Mouse (Mus musculus) MEL (cell line): ENCODE results near the gene Zfp607b. TPM values are rescaled to one million over a fixed set of nuclear protein-coding genes. Genes with fewer than 3 reads are reported as not detected.

Source experiments
- DNase-seq: peaks from one replicate; pipeline ENCODE4 v3.0.0; 2011; ENCODE audit warnings: low read depth, low spot score
- H3K27ac ChIP-seq: 2 replicates; pipeline ENCODE4 v1.5.1; 2012; ENCODE audit warnings: low read depth, mild to moderate bottlenecking, control low read depth, low read length, moderate library complexity; ENCODE audit not compliant: control insufficient read depth
- H3K27me3 ChIP-seq, 2 experiments: fragments of 150-350 bp in 1 of 2; sonication (generic) in 1 of 2; 2 replicates each; pipeline ENCODE4 v1.6.1; 2012; ENCODE audit warnings: low read length in 2 of 2, mild to moderate bottlenecking in 2 of 2, improper control_type of control experiment in 1 of 2, moderate library complexity in 1 of 2; ENCODE audit not compliant: insufficient read depth in 2 of 2, control insufficient read depth in 1 of 2
- H3K36me3 ChIP-seq, 2 experiments: 2 replicates each; pipeline ENCODE4 v1.6.1; 2012 to 2014; ENCODE audit warnings: low read length in 2 of 2, improper control_type of control experiment in 1 of 2, inconsistent platforms in 1 of 2, mild to moderate bottlenecking in 1 of 2; ENCODE audit not compliant: insufficient read depth in 2 of 2, control insufficient read depth in 1 of 2
- H3K4me1 ChIP-seq, 2 experiments: fragments of 150-350 bp in 1 of 2; sonication (generic) in 1 of 2; 2 replicates each; pipeline ENCODE4 v1.6.1; 2012; ENCODE audit warnings: low read length in 2 of 2, improper control_type of control experiment in 1 of 2, mild to moderate bottlenecking in 1 of 2; ENCODE audit not compliant: insufficient read depth in 2 of 2, control insufficient read depth in 1 of 2
- H3K4me3 ChIP-seq, 2 experiments: fragments of 150-350 bp in 1 of 2; sonication (generic) in 1 of 2; 2 replicates each; pipeline ENCODE4 v1.5.1; 2012; ENCODE audit warnings: low read depth in 2 of 2, low read length in 2 of 2, mild to moderate bottlenecking in 2 of 2, moderate library complexity in 2 of 2, control low read depth in 1 of 2, improper control_type of control experiment in 1 of 2; ENCODE audit not compliant: control insufficient read depth in 1 of 2, insufficient read depth in 1 of 2
- H3K79me2 ChIP-seq: 2 replicates; pipeline ENCODE4 v1.6.1; 2012; ENCODE audit warnings: mild to moderate bottlenecking, low read length, moderate library complexity; ENCODE audit not compliant: control insufficient read depth, poor library complexity, insufficient read depth
- H3K9ac ChIP-seq: 2 replicates; pipeline ENCODE4 v1.6.1; 2012; ENCODE audit warnings: low read depth, mild to moderate bottlenecking, control low read depth, low read length, moderate library complexity; ENCODE audit not compliant: control insufficient read depth, poor library complexity, severe bottlenecking
- H3K9me3 ChIP-seq: fragments of 150-350 bp; sonication (generic); replicated peaks from 2 replicates; pipeline ENCODE4 v1.6.1; 2012; ENCODE audit warnings: mild to moderate bottlenecking, low read length, improper control_type of control experiment, moderate library complexity; ENCODE audit not compliant: insufficient read depth
- BHLHE40 ChIP-seq: IDR thresholded peaks from 2 replicates; pipeline ENCODE4 v1.6.1; 2012; ENCODE audit warnings: low read depth, mild to moderate bottlenecking, inconsistent platforms, low read length, improper control_type of control experiment, borderline replicate concordance
- CHD1 ChIP-seq: IDR thresholded peaks from 2 replicates; pipeline ENCODE4 v1.6.1; 2012; ENCODE audit warnings: low read depth, mild to moderate bottlenecking, inconsistent platforms, low read length, improper control_type of control experiment
- CHD2 ChIP-seq: IDR thresholded peaks from 2 replicates; pipeline ENCODE4 v1.6.1; 2011; ENCODE audit warnings: low read length, improper control_type of control experiment
- CTCF ChIP-seq, 3 experiments: IDR thresholded peaks in 2 of 3; conservative IDR thresholded peaks in 1 of 3; 2 replicates each; pipeline ENCODE4 v1.5.1; 2011 to 2012; ENCODE audit warnings: low read length in 3 of 3, low read depth in 2 of 3, mild to moderate bottlenecking in 2 of 3, improper control_type of control experiment in 1 of 3, inconsistent platforms in 1 of 3, mixed read lengths in 1 of 3, moderate library complexity in 1 of 3; ENCODE audit not compliant: control insufficient read depth in 1 of 3, insufficient read depth in 1 of 3, poor library complexity in 1 of 3, severe bottlenecking in 1 of 3
- ELF1 ChIP-seq: IDR thresholded peaks from 2 replicates; pipeline ENCODE4 v1.6.1; 2014; ENCODE audit warnings: low read depth, mild to moderate bottlenecking, inconsistent platforms, low read length, improper control_type of control experiment, moderate library complexity
- GABPA ChIP-seq: IDR thresholded peaks from 2 replicates; pipeline ENCODE4 v1.6.1; 2012; ENCODE audit warnings: low read depth, mild to moderate bottlenecking, inconsistent platforms, low read length, improper control_type of control experiment, moderate library complexity
- HCFC1 ChIP-seq: IDR thresholded peaks from 2 replicates; pipeline ENCODE4 v1.6.1; 2012; ENCODE audit warnings: low read depth, mild to moderate bottlenecking, inconsistent platforms, low read length, improper control_type of control experiment, moderate library complexity
- KAT2A ChIP-seq: conservative IDR thresholded peaks from 2 replicates; pipeline ENCODE4 v1.6.1; 2012; ENCODE audit warnings: low read depth, low read length, improper control_type of control experiment, inconsistent platforms
- MAX ChIP-seq: IDR thresholded peaks from 2 replicates; pipeline ENCODE4 v1.6.1; 2011; ENCODE audit warnings: low read length, improper control_type of control experiment
- MYB ChIP-seq: IDR thresholded peaks from 2 replicates; pipeline ENCODE4 v1.6.1; 2011; ENCODE audit warnings: mild to moderate bottlenecking, low read depth, low read length, improper control_type of control experiment
- MYC ChIP-seq: IDR thresholded peaks from 2 replicates; pipeline ENCODE4 v1.6.1; 2011; ENCODE audit warnings: low read depth, mild to moderate bottlenecking, low read length, improper control_type of control experiment, moderate library complexity
- POLR2A ChIP-seq, 2 experiments: IDR thresholded peaks; 2 replicates each; pipeline ENCODE4 v1.6.1; 2011 to 2012; ENCODE audit warnings: low read length in 2 of 2, mild to moderate bottlenecking in 2 of 2, control low read depth in 1 of 2, improper control_type of control experiment in 1 of 2, low read depth in 1 of 2, moderate library complexity in 1 of 2; ENCODE audit not compliant: control insufficient read depth in 1 of 2, insufficient read depth in 1 of 2, poor library complexity in 1 of 2
- POLR2AphosphoS2 ChIP-seq: IDR thresholded peaks from 2 replicates; pipeline ENCODE4 v1.6.1; 2011; ENCODE audit warnings: low read length, improper control_type of control experiment
- RAD21 ChIP-seq: IDR thresholded peaks from 2 replicates; pipeline ENCODE4 v1.6.1; 2011; ENCODE audit warnings: mild to moderate bottlenecking, low read depth, low read length, improper control_type of control experiment
- SIN3A ChIP-seq: IDR thresholded peaks from 2 replicates; pipeline ENCODE4 v1.6.1; 2012; ENCODE audit warnings: low read length, improper control_type of control experiment, inconsistent platforms
- SMC3 ChIP-seq: IDR thresholded peaks from 2 replicates; pipeline ENCODE4 v1.6.1; 2011; ENCODE audit warnings: low read depth, low read length, improper control_type of control experiment
- USF2 ChIP-seq, 2 experiments: IDR thresholded peaks; 2 replicates each; pipeline ENCODE4 v1.6.1; 2011 to 2012; ENCODE audit warnings: improper control_type of control experiment in 2 of 2, low read length in 2 of 2, borderline replicate concordance in 1 of 2, inconsistent platforms in 1 of 2, low read depth in 1 of 2, mild to moderate bottlenecking in 1 of 2; ENCODE audit not compliant: insufficient read depth in 1 of 2
- ZKSCAN1 ChIP-seq: IDR thresholded peaks from 2 replicates; pipeline ENCODE4 v1.6.1; 2012; ENCODE audit warnings: low read depth, mild to moderate bottlenecking, inconsistent platforms, low read length, improper control_type of control experiment, moderate library complexity
- polyA plus RNA-seq, 2 experiments: library from polyadenylated mRNA; stranded (reverse) in 1 of 2; unstranded in 1 of 2; fragments of >175 nt in 1 of 2; fragments of >200 nt in 1 of 2; gene quantifications; 2 replicates each; pipeline versions ENCODE4 v1.2.1 to v1.2.4; 2012; ENCODE audit warnings: low replicate concordance in 2 of 2, low read depth in 1 of 2; ENCODE audit not compliant: insufficient read length in 2 of 2, insufficient read depth in 1 of 2, missing spikeins in 1 of 2
- total RNA-seq: library from RNA; depleted of rRNA; stranded (reverse); fragments of 300-350 nt; gene quantifications from 2 replicates; pipeline ENCODE4 v1.2.3, GENCODE M21; 2012; rRNA removed

Zfp607b gene
- total and polyA plus RNA-seq, 3 experiments = 1.6 to 2.3 TPM; not detected in 1

GRCm38 (mm10) chr7:27732508-27732907 is 43.4 kb downstream of the Zfp607b start:
- DNase-seq = no peak
- no peak for TF ChIP-seq POLR2AphosphoS2
- TF ChIP-seq, all 39 proteins: peak for 0
- H3K9ac ChIP-seq = no peak overlapping the region
- H3K4me3 ChIP-seq = no peak overlapping the region
- peaks cover 22% of the 10 kb centered on the region for H3K79me2 ChIP-seq
- H3K27ac ChIP-seq = no peak overlapping the region
- H3K9me3 ChIP-seq = no peaks in the 10 kb centered on the region
- no peaks in the 10 kb centered on the region for H3K27me3 ChIP-seq
- H3K4me1 ChIP-seq = peaks cover 0 to 6% of the 10 kb centered on the region in 2 experiments; a peak in 2 of 4 replicates
- H3K36me3 ChIP-seq = peaks cover 0 to 6% of the 10 kb centered on the region in 2 experiments; a peak in 2 of 4 replicates

GRCm38 (mm10) chr7:27735457-27735856 is 46.3 kb downstream of the Zfp607b start:
- H3K9me3 ChIP-seq = no peaks in the 10 kb centered on the region
- H3K4me3 ChIP-seq = no peak overlapping the region
- TF ChIP-seq MAX = no peak
- no peak for TF ChIP-seq CHD2
- no peak for TF ChIP-seq USF2 (IDR thresholded peaks at IDR 0.05; ENCODE audit: borderline replicate concordance in 1 of 2, insufficient read depth in 1 of 2, low read depth in 1 of 2, low read length in 2 of 2)
- no peak for TF ChIP-seq GABPA
- no peak for TF ChIP-seq POLR2A (IDR thresholded peaks at IDR 0.05; ENCODE audit: control insufficient read depth in 1 of 2, insufficient read depth in 1 of 2, low read depth in 1 of 2, low read length in 2 of 2, poor library complexity in 1 of 2)
- no peak for TF ChIP-seq BHLHE40
- no peak for TF ChIP-seq KAT2A
- no peak for TF ChIP-seq RAD21
- no peak for TF ChIP-seq CTCF (IDR thresholded peaks at IDR 0.05 in 2 of 3, conservative IDR thresholded peaks at IDR 0.05 in 1 of 3; ENCODE audit: control insufficient read depth in 1 of 3, insufficient read depth in 1 of 3, low read depth in 2 of 3, low read length in 3 of 3, poor library complexity in 1 of 3, severe bottlenecking in 1 of 3)
- TF ChIP-seq SIN3A = no peak
- TF ChIP-seq MYB = no peak
- no peak for TF ChIP-seq CHD1
- no peak for TF ChIP-seq SMC3
- no peak for TF ChIP-seq ELF1
- no peak for TF ChIP-seq MYC
- no peak for TF ChIP-seq ZKSCAN1
- TF ChIP-seq HCFC1 = no peak
- no peak overlapping the region for H3K9ac ChIP-seq
- H3K36me3 ChIP-seq = peaks cover 6 to 10% of the 10 kb centered on the region in 2 experiments
- H3K27ac ChIP-seq = no peak overlapping the region
- no peaks in the 10 kb centered on the region for H3K27me3 ChIP-seq
- no peak for DNase-seq
- peaks cover 0 to 6% of the 10 kb centered on the region in 2 experiments; a peak in 2 of 4 replicates for H3K4me1 ChIP-seq
- peaks cover 22% of the 10 kb centered on the region for H3K79me2 ChIP-seq

Other genes with a start within 250 kb of the Zfp607b start
- 0.19 and 0.36 TPM in 2 replicates for gene Sptbn4, start 241.7 kb upstream of the Zfp607b start, total RNA-seq
- gene Sptbn4, start 241.7 kb upstream of the Zfp607b start, polyA plus RNA-seq = under 1 TPM in 1 of 2 experiments, not detected in 1; 0.68 TPM
- 183 and 245 TPM in 2 replicates for gene Blvrb, start 241.4 kb upstream of the Zfp607b start, total RNA-seq
- gene Blvrb, start 241.4 kb upstream of the Zfp607b start, polyA plus RNA-seq = 100 to 1,000 TPM in 1 of 2 experiments, not detected in 1; 210 TPM
- 2.0 and 2.4 TPM in 2 replicates for gene Sertad3, start 215.6 kb upstream of the Zfp607b start, total RNA-seq
- gene Sertad3, start 215.6 kb upstream of the Zfp607b start, polyA plus RNA-seq = 1 to 10 TPM in 1 of 2 experiments, not detected in 1; 6.7 TPM
- 9.9 and 12.4 TPM in 2 replicates for gene Sertad1, start 202.4 kb upstream of the Zfp607b start, total RNA-seq
- gene Sertad1, start 202.4 kb upstream of the Zfp607b start, polyA plus RNA-seq = 10 to 100 TPM in 1 of 2 experiments, not detected in 1; 10.6 TPM
- gene Prx, start 190.0 kb upstream of the Zfp607b start, total RNA-seq = 0.39 TPM in 2 replicates
- gene Prx, start 190.0 kb upstream of the Zfp607b start, polyA plus RNA-seq = 1 to 10 TPM in 1 of 2 experiments, not detected in 1; 1.4 TPM
- gene Hipk4, start 166.1 kb upstream of the Zfp607b start, total RNA-seq = not detected in 2 replicates
- under 1 TPM in 1 of 2 experiments, not detected in 1; 0.26 TPM for gene Hipk4, start 166.1 kb upstream of the Zfp607b start, polyA plus RNA-seq
- gene Pld3, start 136.1 kb upstream of the Zfp607b start, total RNA-seq = 8.0 and 11.1 TPM in 2 replicates
- gene Pld3, start 136.1 kb upstream of the Zfp607b start, polyA plus RNA-seq = 10 to 100 TPM in 1 of 2 experiments, not detected in 1; 22.8 TPM
- gene 2310022A10Rik, start 136.1 kb upstream of the Zfp607b start, total RNA-seq = 5.9 and 6.6 TPM in 2 replicates
- gene 2310022A10Rik, start 136.1 kb upstream of the Zfp607b start, polyA plus RNA-seq = 10 to 100 TPM in 1 of 2 experiments, not detected in 1; 33.2 TPM
- 69.0 and 73.5 TPM in 2 replicates for gene Akt2, start 97.8 kb upstream of the Zfp607b start, total RNA-seq
- gene Akt2, start 97.8 kb upstream of the Zfp607b start, polyA plus RNA-seq = 100 to 1,000 TPM in 1 of 2 experiments, not detected in 1; 127 TPM
- 0.13 and 0.19 TPM in 2 replicates for gene Ttc9b, start 35.4 kb upstream of the Zfp607b start, total RNA-seq
- gene Ttc9b, start 35.4 kb upstream of the Zfp607b start, polyA plus RNA-seq = under 1 TPM in 1 of 2 experiments, not detected in 1; 0.19 TPM
- 22.0 and 24.8 TPM in 2 replicates for gene Map3k10, start 14.7 kb upstream of the Zfp607b start, total RNA-seq
- 10 to 100 TPM in 1 of 2 experiments, not detected in 1; 33.3 TPM for gene Map3k10, start 14.7 kb upstream of the Zfp607b start, polyA plus RNA-seq
- 6.5 and 6.7 TPM in 2 replicates for gene Zfp60, start 42.0 kb downstream of the Zfp607b start, total RNA-seq
- gene Zfp60, start 42.0 kb downstream of the Zfp607b start, polyA plus RNA-seq = 100 to 1,000 TPM in 1 of 2 experiments, 1 to 10 TPM in 1; 4.2 to 137 TPM
- 3.0 and 3.2 TPM in 2 replicates for gene Zfp626, start 117.9 kb downstream of the Zfp607b start, total RNA-seq
- gene Zfp626, start 117.9 kb downstream of the Zfp607b start, polyA plus RNA-seq = 1 to 10 TPM in 1 of 2 experiments, not detected in 1; 4.0 TPM
- gene Zfp59, start 149.3 kb downstream of the Zfp607b start, total RNA-seq = 6.0 and 6.9 TPM in 2 replicates
- gene Zfp59, start 149.3 kb downstream of the Zfp607b start, polyA plus RNA-seq = 1 to 10 TPM in 1 of 2 experiments, not detected in 1; 4.6 TPM
- 4.0 and 4.4 TPM in 2 replicates for gene Zfp607a, start 168.2 kb downstream of the Zfp607b start, total RNA-seq
- 1 to 10 TPM in 1 of 2 experiments, not detected in 1; 2.4 TPM for gene Zfp607a, start 168.2 kb downstream of the Zfp607b start, polyA plus RNA-seq
- gene Zfp974, start 240.1 kb downstream of the Zfp607b start, total RNA-seq = 2.0 and 2.3 TPM in 2 replicates
- 1 to 10 TPM in 1 of 2 experiments, not detected in 1; 1.4 TPM for gene Zfp974, start 240.1 kb downstream of the Zfp607b start, polyA plus RNA-seq